Mouse (Mus musculus): ENCODE results near the gene Grk5. TPM values are rescaled to one million over a fixed set of nuclear protein-coding genes. Genes with fewer than 3 reads are reported as not detected.

Gene Grk5
- polyA plus RNA-seq, 1 experiment from 2014 or later = 1.4 TPM

GRCm38 (mm10) chr19:60962358-60963061 is 73.0 kb downstream of the Grk5 start:
- no peak for ATAC-seq
- Histone ChIP-seq H3K4me2 (ENCODE audit: low read depth, low read length) (no peak overlapping the region), H3K9me3 (ENCODE audit: control insufficient read depth, low read length) (no peaks in the 10 kb centered on the region), H3K4me1 (ENCODE audit: control insufficient read depth, insufficient read depth, low read length) (0 out of 2 replicates have a peak, but pooled peaks cover 5% of the 10 kb centered on the region), H3K36me3 (ENCODE audit: control insufficient read depth, insufficient read depth, low read length) (no peaks in the 10 kb centered on the region), H3K9ac (ENCODE audit: low read depth, low read length) (no peak overlapping the region), H3K4me3 (ENCODE audit: low read length) (no peak overlapping the region), H3K27ac (ENCODE audit: low read length) (no peak overlapping the region), H3K27me3 (replicated peaks; ENCODE audit: control insufficient read depth, insufficient read depth, low read length) (no peaks in the 10 kb centered on the region)
- WGBS = 80% methylated on average over 7 of the region's 7 CpGs

GRCm38 (mm10) chr19:60967909-60968308 is 78.4 kb downstream of the Grk5 start:
- 90% methylated on average over 1 of the region's 1 CpGs for WGBS
- ATAC-seq = peak; percentile 80
- no peak overlapping the region for H3K4me2 ChIP-seq (ENCODE audit: low read depth, low read length)

GRCm38 (mm10) chr19:60970406-60970805 is 80.9 kb downstream of the Grk5 start:
- H3K4me1 ChIP-seq (ENCODE audit: control insufficient read depth, insufficient read depth, low read length) = no peaks in the 10 kb centered on the region
- no peaks in the 10 kb centered on the region for H3K36me3 ChIP-seq (ENCODE audit: control insufficient read depth, insufficient read depth, low read length)
- H3K9me3 ChIP-seq (ENCODE audit: control insufficient read depth, low read length) = no peaks in the 10 kb centered on the region
- WGBS = 78% methylated on average over 3 of the region's 3 CpGs
- ATAC-seq = no peak
- no peaks in the 10 kb centered on the region for H3K27me3 ChIP-seq (replicated peaks; ENCODE audit: control insufficient read depth, insufficient read depth, low read length)
- H3K27ac ChIP-seq (ENCODE audit: low read length) = no peak overlapping the region
- no peak overlapping the region for H3K4me3 ChIP-seq (ENCODE audit: low read length)
- no peak overlapping the region for H3K9ac ChIP-seq (ENCODE audit: low read depth, low read length)
- H3K4me2 ChIP-seq (ENCODE audit: low read depth, low read length) = no peak overlapping the region

More at GRCm38 (mm10) chr19:60967909-60968308, 78.4 kb downstream of the Grk5 start:
- no peaks in the 10 kb centered on the region for H3K4me1 ChIP-seq (ENCODE audit: control insufficient read depth, insufficient read depth, low read length)
- no peaks in the 10 kb centered on the region for H3K27me3 ChIP-seq (replicated peaks; ENCODE audit: control insufficient read depth, insufficient read depth, low read length)
- H3K9me3 ChIP-seq (ENCODE audit: control insufficient read depth, low read length) = no peaks in the 10 kb centered on the region
- no peak overlapping the region for H3K4me3 ChIP-seq (ENCODE audit: low read length)
- no peak overlapping the region for H3K27ac ChIP-seq (ENCODE audit: low read length)
- no peaks in the 10 kb centered on the region for H3K36me3 ChIP-seq (ENCODE audit: control insufficient read depth, insufficient read depth, low read length)
- H3K9ac ChIP-seq (ENCODE audit: low read depth, low read length) = no peak overlapping the region

- Histone ChIP-seq H3K9me3 (ENCODE audit: control insufficient read depth, low read length) (no peaks in the 10 kb centered on the region), H3K4me1 (ENCODE audit: control insufficient read depth, insufficient read depth, low read length) (no peaks in the 10 kb centered on the region), H3K27ac (ENCODE audit: low read length) (no peak overlapping the region), H3K36me3 (ENCODE audit: control insufficient read depth, insufficient read depth, low read length) (no peaks in the 10 kb centered on the region), H3K27me3 (replicated peaks; ENCODE audit: control insufficient read depth, insufficient read depth, low read length) (no peaks in the 10 kb centered on the region), H3K4me2 (ENCODE audit: low read depth, low read length) (no peak overlapping the region), H3K9ac (ENCODE audit: low read depth, low read length) (no peak overlapping the region), H3K4me3 (ENCODE audit: low read length) (no peak overlapping the region)
- ATAC-seq = no peak
- 95% methylated on average over 1 of the region's 1 CpGs for WGBS
These were observed 82.0 kb downstream of the Grk5 start for GRCm38 (mm10) chr19:60971598-60971997.

GRCm38 (mm10) chr19:60972281-60973015 is 82.9 kb downstream of the Grk5 start:
- no peak overlapping the region for H3K4me2 ChIP-seq (ENCODE audit: low read depth, low read length)
- no peaks in the 10 kb centered on the region for H3K27me3 ChIP-seq (replicated peaks; ENCODE audit: control insufficient read depth, insufficient read depth, low read length)
- 78% methylated on average over 1 of the region's 1 CpGs for WGBS
- no peak for ATAC-seq
- H3K9ac ChIP-seq (ENCODE audit: low read depth, low read length) = no peak overlapping the region
- no peaks in the 10 kb centered on the region for H3K4me1 ChIP-seq (ENCODE audit: control insufficient read depth, insufficient read depth, low read length)
- no peak overlapping the region for H3K27ac ChIP-seq (ENCODE audit: low read length)
- no peaks in the 10 kb centered on the region for H3K36me3 ChIP-seq (ENCODE audit: control insufficient read depth, insufficient read depth, low read length)
- H3K4me3 ChIP-seq (ENCODE audit: low read length) = no peak overlapping the region
- no peaks in the 10 kb centered on the region for H3K9me3 ChIP-seq (ENCODE audit: control insufficient read depth, low read length)

GRCm38 (mm10) chr19:60973508-60973907 is 84.0 kb downstream of the Grk5 start:
- H3K4me3 ChIP-seq (ENCODE audit: low read length) = no peak overlapping the region
- H3K27me3 ChIP-seq (replicated peaks; ENCODE audit: control insufficient read depth, insufficient read depth, low read length) = no peaks in the 10 kb centered on the region
- H3K27ac ChIP-seq (ENCODE audit: low read length) = no peak overlapping the region
- H3K36me3 ChIP-seq (ENCODE audit: control insufficient read depth, insufficient read depth, low read length) = no peaks in the 10 kb centered on the region
- H3K4me1 ChIP-seq (ENCODE audit: control insufficient read depth, insufficient read depth, low read length) = no peaks in the 10 kb centered on the region
- no peak overlapping the region for H3K4me2 ChIP-seq (ENCODE audit: low read depth, low read length)
- WGBS = 90% methylated on average over 2 of the region's 2 CpGs
- H3K9ac ChIP-seq (ENCODE audit: low read depth, low read length) = no peak overlapping the region
- no peak for ATAC-seq
- H3K9me3 ChIP-seq (ENCODE audit: control insufficient read depth, low read length) = no peaks in the 10 kb centered on the region

GRCm38 (mm10) chr19:60979581-60979980 is 90.0 kb downstream of the Grk5 start:
- ATAC-seq = no peak
- no peak overlapping the region for H3K4me3 ChIP-seq (ENCODE audit: low read length)
- no peak overlapping the region for H3K9ac ChIP-seq (ENCODE audit: low read depth, low read length)
- H3K9me3 ChIP-seq (ENCODE audit: control insufficient read depth, low read length) = no peaks in the 10 kb centered on the region
- no peaks in the 10 kb centered on the region for H3K36me3 ChIP-seq (ENCODE audit: control insufficient read depth, insufficient read depth, low read length)
- no peaks in the 10 kb centered on the region for H3K4me1 ChIP-seq (ENCODE audit: control insufficient read depth, insufficient read depth, low read length)
- no peak overlapping the region for H3K4me2 ChIP-seq (ENCODE audit: low read depth, low read length)
- 85% methylated on average over 1 of the region's 1 CpGs for WGBS
- no peak overlapping the region for H3K27ac ChIP-seq (ENCODE audit: low read length)
- no peaks in the 10 kb centered on the region for H3K27me3 ChIP-seq (replicated peaks; ENCODE audit: control insufficient read depth, insufficient read depth, low read length)

GRCm38 (mm10) chr19:60981391-60981790 is 91.8 kb downstream of the Grk5 start:
- no peaks in the 10 kb centered on the region for H3K4me1 ChIP-seq (ENCODE audit: control insufficient read depth, insufficient read depth, low read length)
- H3K27ac ChIP-seq (ENCODE audit: low read length) = no peak overlapping the region
- no peak overlapping the region for H3K4me3 ChIP-seq (ENCODE audit: low read length)
- no peak overlapping the region for H3K9ac ChIP-seq (ENCODE audit: low read depth, low read length)
- no peaks in the 10 kb centered on the region for H3K36me3 ChIP-seq (ENCODE audit: control insufficient read depth, insufficient read depth, low read length)
- H3K9me3 ChIP-seq (ENCODE audit: control insufficient read depth, low read length) = no peaks in the 10 kb centered on the region
- H3K4me2 ChIP-seq (ENCODE audit: low read depth, low read length) = no peak overlapping the region
- WGBS = 87% methylated on average over 5 of the region's 5 CpGs
- no peak for ATAC-seq
- no peaks in the 10 kb centered on the region for H3K27me3 ChIP-seq (replicated peaks; ENCODE audit: control insufficient read depth, insufficient read depth, low read length)

- H3K9ac ChIP-seq (ENCODE audit: low read depth, low read length) = no peak overlapping the region
- 79% methylated on average over 2 of the region's 2 CpGs for WGBS
- no peak overlapping the region for H3K4me2 ChIP-seq (ENCODE audit: low read depth, low read length)
- H3K27me3 ChIP-seq (replicated peaks; ENCODE audit: control insufficient read depth, insufficient read depth, low read length) = no peaks in the 10 kb centered on the region
- no peaks in the 10 kb centered on the region for H3K9me3 ChIP-seq (ENCODE audit: control insufficient read depth, low read length)
- no peak overlapping the region for H3K27ac ChIP-seq (ENCODE audit: low read length)
- H3K4me3 ChIP-seq (ENCODE audit: low read length) = no peak overlapping the region
- H3K36me3 ChIP-seq (ENCODE audit: control insufficient read depth, insufficient read depth, low read length) = no peaks in the 10 kb centered on the region
- H3K4me1 ChIP-seq (ENCODE audit: control insufficient read depth, insufficient read depth, low read length) = no peaks in the 10 kb centered on the region
- no peak for ATAC-seq
These were observed 92.3 kb downstream of the Grk5 start for GRCm38 (mm10) chr19:60981894-60982293.
